Mouse (Mus musculus): ENCODE measurements at regions not wholly inside any gene's neighbourhood (a gene's known extent, or its start where the extent isn't known, plus 50 kb on each side); places are given as distances from the start of the nearest gene placed in this dataset.

DNA sequence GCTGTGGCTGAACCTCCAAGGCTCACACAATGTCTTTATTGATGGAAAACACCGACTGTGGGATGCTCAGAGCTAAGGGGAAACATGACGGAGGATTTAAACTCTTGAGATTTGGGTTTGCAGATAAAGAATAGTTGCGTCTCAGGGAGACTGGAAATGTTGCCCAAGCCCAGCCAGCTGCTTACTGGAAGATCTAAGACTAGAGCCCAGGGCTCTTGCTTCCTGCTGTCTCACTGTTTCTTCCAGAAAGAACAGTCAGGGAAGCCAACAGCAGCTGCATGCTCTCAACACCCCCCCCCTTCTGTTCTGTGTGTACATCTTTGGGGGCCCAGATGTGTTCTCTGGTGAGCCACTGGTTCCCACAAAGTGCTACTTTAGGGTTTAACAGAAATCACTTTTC lies 333.0 kb downstream of the Mtx2 start:
- TF ChIP-seq GATA1 (IDR thresholded peaks at IDR 0.05; ENCODE audit: low read length) (no peak), TAL1 (IDR thresholded peaks at IDR 0.05; ENCODE audit: low read length) (no peak)

All from erythroblast, embryonic 14.5 days (primary cell).